In the genomic region with DNA sequence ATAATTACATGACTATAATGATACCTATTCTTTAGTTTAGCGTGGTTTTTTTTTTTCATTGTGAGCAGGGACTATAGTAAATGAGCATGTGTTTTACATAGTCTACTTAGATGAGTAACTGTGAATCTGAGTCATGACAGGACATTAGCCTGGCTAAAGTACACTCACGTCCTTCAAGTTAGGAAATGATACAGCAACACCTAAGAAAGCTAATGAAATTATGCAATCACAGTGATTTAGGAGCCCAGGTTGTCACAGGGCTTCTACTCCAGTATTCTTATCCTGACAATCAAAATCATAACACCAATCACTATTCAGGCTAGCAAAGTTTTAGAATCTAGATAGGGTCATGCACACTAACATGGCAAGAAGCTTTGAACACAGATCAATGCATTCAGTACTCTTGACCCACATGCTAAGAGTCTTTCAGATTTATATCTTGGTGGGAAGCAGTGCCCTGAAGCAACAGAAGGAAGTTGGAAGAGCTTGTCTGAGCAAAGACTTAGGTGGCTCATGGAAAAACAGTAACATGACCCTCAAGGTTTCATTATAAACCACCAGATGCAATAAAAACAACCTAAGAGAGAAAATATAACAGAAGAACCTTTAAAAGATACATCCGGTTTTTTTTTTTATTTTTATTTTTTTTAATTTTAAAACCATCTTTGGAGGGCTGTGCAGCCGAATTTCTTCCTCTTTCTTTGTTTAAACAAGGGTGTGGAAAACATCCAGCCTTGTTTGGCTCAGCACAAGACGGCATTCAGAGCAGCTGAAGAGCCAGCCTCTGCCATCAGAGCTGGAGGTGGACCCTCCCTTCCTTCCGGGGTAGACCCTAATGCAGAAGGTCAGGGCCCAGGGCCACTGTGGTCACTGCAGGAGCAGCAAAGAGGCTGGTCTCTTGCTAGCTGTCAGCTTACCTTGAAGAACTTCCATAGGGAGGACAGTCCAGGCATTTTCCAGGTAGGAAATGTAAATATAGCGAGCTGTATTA, we compare ENCODE assay signal across 11 mouse cellular contexts. TPM values are rescaled to one million over a fixed set of nuclear protein-coding genes. Genes with fewer than 3 reads are reported as not detected.
A peak's percentile ranks its signal among the peaks of the same experiment; 100 is the strongest.
DNase-seq lines count a peak whose midpoint lies in the region; ATAC-seq lines count a peak whose summit lies in the region.
"Had no signal": no experiment of that assay in that cellular context is flagged by ENCODE, and none has a peak within 500 bp of the region (broad histone marks: within the 10 kb centered on the region; RNA-seq: fewer than 3 reads in every experiment).

No protein-coding gene starts in this region.

- DNase-seq in heart, adult 8-10 months (ENCODE audit: low spot score): peak; percentile 48
- peak; percentile 11 for DNase-seq in kidney, adult 9 months
- DNase-seq in skeletal muscle tissue, adult 2 months (ENCODE audit: low read depth, low spot score): peak; percentile 13
- DNase-seq in frontal cortex, postnatal 14 days (ENCODE audit: low spot score in 2 of 2): no peak
- no peak for DNase-seq in urinary bladder, postnatal 14 days (ENCODE audit: low spot score)
- no peak for DNase-seq in cerebellum, postnatal 36 days

- WGBS in midbrain, embryonic 13.5 days: 80% methylated on average over 7 of the region's 7 CpGs
- WGBS in midbrain, embryonic 15.5 days: 80% methylated on average over 7 of the region's 7 CpGs

- H3K27me3 ChIP-seq in midbrain, embryonic 13.5 days: no peaks in the 10 kb centered on the region
- no peaks in the 10 kb centered on the region for H3K27me3 ChIP-seq in midbrain, embryonic 15.5 days (replicated peaks)
- H3K27me3 ChIP-seq: embryonic facial prominence, embryonic 12.5 days; liver, embryonic 12.5 days had no signal

- 0 out of 2 replicates have a peak, but pooled peaks have one; percentile 24 for ATAC-seq in midbrain, embryonic 13.5 days
- ATAC-seq in midbrain, embryonic 15.5 days (replicated peaks): no peak
- ATAC-seq: liver, embryonic 12.5 days had no signal

- H3K9ac ChIP-seq in midbrain, embryonic 13.5 days (replicated peaks): no peak overlapping the region
- H3K9ac ChIP-seq in midbrain, embryonic 15.5 days: no peak overlapping the region
- H3K9ac ChIP-seq: embryonic facial prominence, embryonic 12.5 days; liver, embryonic 12.5 days had no signal

- no peaks in the 10 kb centered on the region for H3K9me3 ChIP-seq in midbrain, embryonic 13.5 days
- no peaks in the 10 kb centered on the region for H3K9me3 ChIP-seq in midbrain, embryonic 15.5 days
- H3K9me3 ChIP-seq: embryonic facial prominence, embryonic 12.5 days; liver, embryonic 12.5 days had no signal

- no peak overlapping the region for H3K4me2 ChIP-seq in midbrain, embryonic 13.5 days (replicated peaks)
- H3K4me2 ChIP-seq in midbrain, embryonic 15.5 days: no peak overlapping the region
- H3K4me2 ChIP-seq: embryonic facial prominence, embryonic 12.5 days; liver, embryonic 12.5 days had no signal

- H3K4me1 ChIP-seq in midbrain, embryonic 13.5 days (replicated peaks): no peaks in the 10 kb centered on the region
- no peaks in the 10 kb centered on the region for H3K4me1 ChIP-seq in midbrain, embryonic 15.5 days
- H3K4me1 ChIP-seq: embryonic facial prominence, embryonic 12.5 days; liver, embryonic 12.5 days had no signal

- no peak overlapping the region for H3K4me3 ChIP-seq in midbrain, embryonic 13.5 days (replicated peaks)
- H3K4me3 ChIP-seq in midbrain, embryonic 15.5 days: no peak overlapping the region
- H3K4me3 ChIP-seq: embryonic facial prominence, embryonic 12.5 days; liver, embryonic 12.5 days; myocyte had no signal

- 0 out of 2 replicates have a peak, but pooled peaks cover 4% of the 10 kb centered on the region for H3K36me3 ChIP-seq in midbrain, embryonic 13.5 days
- H3K36me3 ChIP-seq in midbrain, embryonic 15.5 days (replicated peaks): no peaks in the 10 kb centered on the region
- H3K36me3 ChIP-seq: embryonic facial prominence, embryonic 12.5 days; liver, embryonic 12.5 days had no signal

- H3K27ac ChIP-seq in midbrain, embryonic 13.5 days: no peak overlapping the region
- no peak overlapping the region for H3K27ac ChIP-seq in midbrain, embryonic 15.5 days
- H3K27ac ChIP-seq: embryonic facial prominence, embryonic 12.5 days; liver, embryonic 12.5 days had no signal

RNA-seq across cellular contexts. Expression of a gene that starts 45.4 kb away (rescaled TPM):
- polyA plus RNA-seq in midbrain, embryonic 13.5 days (2015; fragmentation: Nextera tagmentation; extraction: Ambion mirVana): 7.7 and 8.0 TPM in 2 replicates
- polyA plus RNA-seq in midbrain, embryonic 15.5 days (2015; fragmentation: Nextera tagmentation; extraction: Ambion mirVana): 5.3 and 5.4 TPM in 2 replicates
- 1 to 10 TPM in 1 of 4 experiments, under 1 TPM in 3; 0.71 to 1.3 (median 0.93) TPM for total RNA-seq in heart, adult 8-10 months (2022)

RNA-seq across cellular contexts. Expression of a gene that starts 51.4 kb away (rescaled TPM):
- polyA plus RNA-seq in midbrain, embryonic 13.5 days (2015; fragmentation: Nextera tagmentation; extraction: Ambion mirVana): 7.0 and 8.1 TPM in 2 replicates
- polyA plus RNA-seq in midbrain, embryonic 15.5 days (2015; fragmentation: Nextera tagmentation; extraction: Ambion mirVana): 11.6 TPM in 2 replicates
- 10 to 100 TPM; 19.9 to 22.8 (median 21.4) TPM for total RNA-seq in heart, adult 8-10 months (2022)

Comparison
In these comparisons a context has a peak if more than half of its experiments do, and no peak if none do; other contexts are left out.
1. DNase-seq: peak in heart, adult 8-10 months (single experiment), kidney, adult 9 months (single experiment) and skeletal muscle tissue, adult 2 months (single experiment); none in frontal cortex, postnatal 14 days (0 of 2), urinary bladder, postnatal 14 days (single experiment) and cerebellum, postnatal 36 days (0 of 2).